Mouse (Mus musculus) liver, postnatal 0 days (tissue): ENCODE measurements around the gene Spata21.

Source experiments
- CTCF ChIP-seq: sonication (generic); IDR thresholded peaks from 2 replicates; pipeline ENCODE4 v1.5.1; 2016; ENCODE audit warnings: antibody characterized with exemption, low read depth
- EP300 ChIP-seq: IDR thresholded peaks from 2 replicates; pipeline ENCODE4 v1.6.1; 2016; ENCODE audit warnings: antibody characterized with exemption, low read depth, mild to moderate bottlenecking

- TF ChIP-seq EP300 (0 out of 2 replicates have a peak, but pooled peaks have one; percentile 61), CTCF (no peak)
These were observed 14.0 kb upstream of the Spata21 start for GRCm38 (mm10) chr4:141074109-141074508.
